Mouse (Mus musculus) stomach, embryonic 16.5 days (tissue): ENCODE measurements at regions not wholly inside any gene's neighbourhood (a gene's known extent, or its start where the extent isn't known, plus 50 kb on each side); places are given as distances from the start of the nearest gene placed in this dataset.
"Not testable (repeated sequence)": the region's sequence is repeated elsewhere in the genome, so short reads cannot be mapped to it uniquely, and the experiment has no call there.

Experiments used
- ATAC-seq: fragments of 200-750 bp; cut with Nextera tagmentation; 2 replicates; pipeline ENCODE4 v1.8.0; 2017; ENCODE audit warnings: moderate number of reproducible peaks, moderate TSS enrichment; ENCODE audit not compliant: insufficient read depth, low FRiP score
- H3K27ac ChIP-seq: fragments of 300-500 bp; sonication (generic); 2 replicates; pipeline ENCODE4 v1.5.1; 2014; ENCODE audit warnings: low read length
- H3K27me3 ChIP-seq: fragments of 300-500 bp; sonication (generic); 2 replicates; pipeline ENCODE4 v1.6.1; 2014; ENCODE audit warnings: low read length, control low read depth, mixed read lengths; ENCODE audit not compliant: control insufficient read depth, insufficient read depth
- H3K36me3 ChIP-seq: fragments of 300-500 bp; sonication (generic); 2 replicates; pipeline ENCODE4 v1.6.1; 2014; ENCODE audit warnings: low read length; ENCODE audit not compliant: control insufficient read depth, insufficient read depth
- H3K4me1 ChIP-seq: fragments of 300-500 bp; sonication (generic); 2 replicates; pipeline ENCODE4 v1.6.1; 2014; ENCODE audit warnings: low read length, control low read depth, mixed read lengths; ENCODE audit not compliant: control insufficient read depth, insufficient read depth
- H3K4me2 ChIP-seq: fragments of 300-500 bp; sonication (generic); 2 replicates; pipeline ENCODE4 v1.6.1; 2014; ENCODE audit warnings: low read depth, low read length, mixed read lengths
- H3K4me3 ChIP-seq: fragments of 300-500 bp; sonication (generic); replicated peaks from 2 replicates; pipeline ENCODE4 v1.5.1; 2014; ENCODE audit warnings: mild to moderate bottlenecking, low read length
- H3K9ac ChIP-seq: fragments of 300-500 bp; sonication (generic); 2 replicates; pipeline ENCODE4 v1.6.1; 2014; ENCODE audit warnings: low read length
- H3K9me3 ChIP-seq: fragments of 300-500 bp; sonication (generic); replicated peaks from 2 replicates; pipeline ENCODE4 v1.6.1; 2016; ENCODE audit warnings: low read length, control low read depth; ENCODE audit not compliant: control insufficient read depth
- WGBS: fragments of 180-500 bp; shearing (Covaris S2); extraction: QIAGEN DNeasy Blood & Tissue Kit; methylation state at CpG from one replicate; pipeline ENCODE4 v1.1.7; 2014; 5-methylcytosine and 5-hydroxymethylcytosine counted together

DNA sequence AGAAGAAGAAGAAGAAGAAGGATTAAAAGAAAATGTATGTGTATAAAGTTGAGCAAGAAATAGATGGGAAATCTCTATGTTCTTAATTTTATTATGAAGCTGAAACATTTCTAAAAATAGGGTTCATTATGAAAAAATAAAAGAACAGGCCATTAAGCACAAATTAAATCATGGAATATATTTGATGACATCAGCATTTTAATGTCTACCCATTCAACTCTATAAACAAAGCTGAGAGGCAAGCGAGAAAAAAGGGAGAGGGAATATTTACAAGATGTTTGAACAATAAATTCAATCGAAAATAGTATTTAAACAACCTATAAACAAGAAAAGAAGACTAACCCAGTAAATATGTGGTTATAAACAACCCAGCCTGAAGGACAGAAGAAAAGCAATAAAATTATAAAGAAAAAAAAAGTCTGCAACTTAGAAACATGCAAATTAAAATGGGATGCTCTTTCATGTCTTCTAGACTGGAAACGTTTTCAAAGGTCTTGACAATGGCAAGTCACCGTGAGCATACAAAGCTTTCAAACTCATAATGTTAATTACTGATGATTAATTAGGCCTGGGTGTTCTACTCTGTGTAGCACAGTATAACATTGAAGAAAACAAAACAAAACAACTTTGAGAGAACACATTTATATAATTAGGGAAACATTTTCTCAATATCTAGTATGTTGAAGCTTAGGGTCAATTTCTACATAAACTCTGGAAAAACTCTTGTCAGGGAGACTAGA lies 108.6 kb downstream of the A730009L09Rik start:
- ATAC-seq = no peak
- no peaks in the 10 kb centered on the region for H3K36me3 ChIP-seq
- H3K9ac ChIP-seq = no peak overlapping the region
- no peaks in the 10 kb centered on the region for H3K9me3 ChIP-seq
- H3K4me2 ChIP-seq = no peak overlapping the region
- H3K4me3 ChIP-seq = no peak overlapping the region
- no peaks in the 10 kb centered on the region for H3K27me3 ChIP-seq
- H3K4me1 ChIP-seq = no peaks in the 10 kb centered on the region
- H3K27ac ChIP-seq = no peak overlapping the region
- 66% methylated on average over 4 of the region's 4 CpGs for WGBS

DNA sequence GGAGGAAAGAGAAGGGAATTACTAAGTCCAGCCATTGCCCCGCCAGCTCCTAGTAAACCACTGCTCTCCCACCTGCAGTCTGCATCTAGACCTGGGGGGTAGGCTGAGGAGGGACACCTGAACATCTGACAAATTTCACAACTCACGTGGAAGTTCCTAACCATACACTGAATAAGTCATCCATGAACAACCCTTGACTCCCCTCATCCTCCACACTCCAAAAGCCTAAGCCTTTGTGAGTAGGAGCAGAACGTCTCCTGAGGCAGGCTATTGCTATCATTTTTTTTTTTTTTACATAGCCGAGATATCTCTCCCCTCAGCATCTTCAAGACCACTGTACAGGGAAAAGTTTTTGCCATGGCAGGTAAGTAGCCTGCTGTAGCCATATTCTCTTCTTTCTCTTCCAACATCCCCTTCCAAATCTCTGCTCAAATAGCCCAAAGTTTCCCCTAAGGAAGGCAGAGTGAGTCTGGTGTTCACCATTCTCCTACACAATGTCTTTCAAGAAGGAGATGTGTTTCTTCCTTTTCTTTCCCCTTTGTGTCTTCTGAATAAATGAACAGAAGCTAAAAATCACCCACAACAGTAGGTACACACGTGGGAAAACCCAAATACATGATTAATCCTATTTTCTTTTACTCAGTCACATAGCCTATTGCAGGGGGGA lies 109.7 kb downstream of the A730009L09Rik start:
- ATAC-seq = no peak
- Histone ChIP-seq H3K36me3 (no peaks in the 10 kb centered on the region), H3K4me3 (no peak overlapping the region), H3K9me3 (no peaks in the 10 kb centered on the region), H3K27ac (no peak overlapping the region), H3K4me1 (no peaks in the 10 kb centered on the region), H3K9ac (no peak overlapping the region), H3K4me2 (no peak overlapping the region), H3K27me3 (no peaks in the 10 kb centered on the region)
- WGBS = 64% methylated on average over 5 of the region's 5 CpGs

DNA sequence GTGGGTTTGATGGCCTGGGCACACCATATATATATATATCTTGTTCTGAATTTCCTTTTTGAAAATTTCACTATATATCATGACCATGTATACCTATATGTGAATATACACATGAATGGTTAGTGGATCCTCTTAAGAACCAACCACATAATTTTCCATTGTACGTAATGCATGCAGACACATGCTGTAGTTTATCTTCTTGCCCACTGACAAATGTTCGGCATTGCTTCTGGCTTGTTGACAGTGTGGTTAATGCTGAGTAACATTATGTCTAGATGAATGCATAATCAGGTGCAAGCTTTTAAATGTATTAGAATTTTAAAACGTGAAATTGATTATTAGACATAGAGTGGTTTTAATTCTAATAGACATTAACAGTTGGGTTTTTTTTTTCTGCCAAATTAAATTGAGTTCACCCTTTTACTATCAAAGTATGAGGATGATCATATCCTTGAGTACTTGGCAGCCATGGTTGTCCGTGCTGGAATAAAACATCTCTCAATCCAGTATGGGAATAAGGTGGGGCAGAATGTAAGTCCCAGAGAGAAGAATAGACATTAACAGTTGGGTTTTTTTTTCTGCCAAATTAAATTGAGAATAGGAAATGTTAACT lies 110.3 kb downstream of the A730009L09Rik start:
- H3K36me3 ChIP-seq = no peaks in the 10 kb centered on the region
- H3K9ac ChIP-seq = no peak overlapping the region
- no peaks in the 10 kb centered on the region for H3K27me3 ChIP-seq
- H3K27ac ChIP-seq = no peak overlapping the region
- H3K4me1 ChIP-seq = no peaks in the 10 kb centered on the region
- H3K9me3 ChIP-seq = no peaks in the 10 kb centered on the region
- no peak overlapping the region for H3K4me3 ChIP-seq
- 84% methylated on average over 4 of the region's 4 CpGs for WGBS
- ATAC-seq = no peak
- H3K4me2 ChIP-seq = no peak overlapping the region

DNA sequence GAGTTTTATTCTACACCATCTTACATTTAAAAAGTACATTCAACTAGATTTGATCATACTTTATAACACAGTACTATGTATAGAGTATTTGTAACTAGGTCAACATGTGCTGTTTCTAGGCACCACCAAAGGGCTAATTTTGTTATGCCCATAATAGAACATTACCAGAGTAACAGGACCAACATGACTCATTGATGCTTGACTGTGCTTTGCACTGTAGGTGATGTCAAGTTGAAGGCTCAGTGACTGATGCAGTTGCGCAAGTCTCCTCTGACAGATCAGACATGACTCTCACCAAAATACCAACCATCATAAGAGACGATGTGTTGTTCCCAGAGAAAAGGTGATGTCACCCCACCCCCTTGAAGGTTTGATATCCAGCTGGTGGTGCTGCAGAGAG lies 108.5 kb downstream of the Mrpl39 start:
- H3K27ac ChIP-seq = no peak overlapping the region
- H3K36me3 ChIP-seq = no peaks in the 10 kb centered on the region
- H3K4me3 ChIP-seq = no peak overlapping the region
- H3K27me3 ChIP-seq = no peaks in the 10 kb centered on the region
- no peak for ATAC-seq
- H3K4me2 ChIP-seq = no peak overlapping the region
- no peak overlapping the region for H3K9ac ChIP-seq
- no peaks in the 10 kb centered on the region for H3K4me1 ChIP-seq
- H3K9me3 ChIP-seq = no peaks in the 10 kb centered on the region
- 86% methylated on average over 2 of the region's 2 CpGs for WGBS

DNA sequence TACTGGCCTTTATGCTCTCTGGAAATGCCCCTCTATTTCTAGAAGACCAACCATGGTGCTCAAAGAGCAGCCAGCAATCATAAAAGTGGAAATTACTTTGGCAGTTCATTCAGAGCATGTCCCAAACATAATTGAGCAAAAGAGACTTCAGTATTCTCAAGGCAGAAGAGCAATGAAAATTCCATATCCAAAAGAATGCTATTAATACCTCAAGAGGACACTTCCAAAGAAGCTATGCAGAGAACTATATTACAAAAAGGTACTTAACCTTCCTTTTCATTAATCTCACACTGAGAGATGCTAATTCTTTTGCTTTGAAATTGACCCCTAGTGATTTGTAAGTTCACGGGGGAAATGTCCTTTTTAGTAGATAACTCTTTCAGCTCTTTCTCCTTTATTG lies 105.7 kb downstream of the Mrpl39 start:
- 54% methylated on average over 1 of the region's 1 CpGs for WGBS
- no peak overlapping the region for H3K4me2 ChIP-seq
- H3K9ac ChIP-seq = no peak overlapping the region
- H3K4me3 ChIP-seq = no peak overlapping the region
- H3K27me3 ChIP-seq = no peaks in the 10 kb centered on the region
- no peak for ATAC-seq
- H3K27ac ChIP-seq = no peak overlapping the region
- no peaks in the 10 kb centered on the region for H3K36me3 ChIP-seq
- H3K9me3 ChIP-seq = no peaks in the 10 kb centered on the region
- H3K4me1 ChIP-seq = no peaks in the 10 kb centered on the region

DNA sequence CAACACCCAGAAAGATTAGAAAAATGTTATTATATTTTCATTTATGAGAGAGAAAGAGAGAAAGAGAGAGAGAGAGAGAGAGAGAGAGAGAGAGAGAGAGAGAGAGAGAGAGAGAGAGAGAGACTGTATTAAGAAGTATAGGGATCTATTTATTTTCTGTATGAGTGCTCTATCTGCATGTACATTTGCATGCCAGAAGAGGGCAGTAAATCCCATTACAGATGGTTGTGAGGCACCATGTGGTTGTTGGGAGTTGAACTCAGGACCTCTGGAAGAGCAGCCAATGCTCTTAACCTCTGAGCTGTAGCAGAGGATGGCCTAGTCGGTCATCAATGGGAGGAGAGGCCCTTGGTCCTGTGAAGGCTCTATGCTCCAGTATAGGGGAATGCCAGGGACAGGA lies 91.1 kb downstream of the Mrpl39 start:
- H3K4me1 ChIP-seq, H3K36me3 ChIP-seq, H3K4me2 ChIP-seq, H3K9ac ChIP-seq, ATAC-seq, H3K9me3 ChIP-seq, H3K4me3 ChIP-seq, H3K27me3 ChIP-seq, H3K27ac ChIP-seq: not testable (repeated sequence)
- WGBS = 77% methylated on average over 1 of the region's 1 CpGs

DNA sequence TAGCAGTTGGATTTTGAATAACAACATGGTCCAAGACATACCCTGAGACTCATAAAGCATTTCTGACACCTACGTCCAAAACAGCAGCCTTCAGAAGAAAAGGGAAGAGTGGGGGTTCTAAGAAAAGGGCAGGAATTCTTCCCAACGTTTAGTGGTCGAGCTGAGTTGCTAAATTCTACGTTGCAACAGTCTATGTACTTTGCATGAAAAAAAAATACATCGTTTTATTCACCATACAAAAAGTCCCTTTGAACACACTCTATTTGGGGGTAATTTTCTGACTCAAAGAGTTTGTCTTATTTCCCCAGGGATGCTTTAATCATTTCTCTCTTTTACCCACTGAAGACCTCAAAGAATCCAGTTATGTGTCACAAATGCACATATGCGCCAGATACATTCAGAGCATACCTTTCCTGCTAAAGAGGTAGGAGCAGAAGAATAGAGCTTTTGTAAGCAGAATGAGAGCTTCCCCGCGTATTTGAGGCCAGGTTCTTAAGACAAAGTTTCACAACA lies 89.3 kb downstream of the Mrpl39 start:
- H3K9ac ChIP-seq = no peak overlapping the region
- H3K4me1 ChIP-seq = no peaks in the 10 kb centered on the region
- H3K36me3 ChIP-seq = no peaks in the 10 kb centered on the region
- ATAC-seq = no peak
- H3K27me3 ChIP-seq = no peaks in the 10 kb centered on the region
- WGBS = 74% methylated on average over 8 of the region's 8 CpGs
- no peaks in the 10 kb centered on the region for H3K9me3 ChIP-seq
- H3K4me3 ChIP-seq = no peak overlapping the region
- H3K4me2 ChIP-seq = no peak overlapping the region
- no peak overlapping the region for H3K27ac ChIP-seq

DNA sequence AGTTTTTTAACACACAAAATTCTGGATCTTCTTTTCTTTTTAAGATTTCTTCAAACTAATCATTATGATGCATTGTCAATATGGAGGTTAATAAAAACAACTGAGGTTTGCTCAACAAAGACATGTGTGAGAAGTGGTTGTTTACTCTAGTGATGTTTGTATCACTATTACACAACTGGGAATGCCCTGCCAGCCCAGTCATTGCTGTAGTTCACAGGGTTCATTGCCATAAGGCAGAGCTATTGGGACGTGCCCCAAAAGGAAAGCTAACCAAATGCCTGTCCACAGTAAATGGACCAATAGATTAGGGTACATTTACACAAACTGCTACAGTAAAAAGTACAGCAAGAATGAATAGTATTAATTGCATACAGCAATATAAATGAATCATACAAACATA lies 84.9 kb downstream of the Mrpl39 start:
- Histone ChIP-seq H3K4me1 (no peaks in the 10 kb centered on the region), H3K4me3 (no peak overlapping the region), H3K27me3 (no peaks in the 10 kb centered on the region), H3K9ac (no peak overlapping the region), H3K36me3 (no peaks in the 10 kb centered on the region), H3K4me2 (no peak overlapping the region), H3K9me3 (no peaks in the 10 kb centered on the region), H3K27ac (no peak overlapping the region)
- no peak for ATAC-seq
- WGBS = 55% methylated on average over 1 of the region's 1 CpGs

DNA sequence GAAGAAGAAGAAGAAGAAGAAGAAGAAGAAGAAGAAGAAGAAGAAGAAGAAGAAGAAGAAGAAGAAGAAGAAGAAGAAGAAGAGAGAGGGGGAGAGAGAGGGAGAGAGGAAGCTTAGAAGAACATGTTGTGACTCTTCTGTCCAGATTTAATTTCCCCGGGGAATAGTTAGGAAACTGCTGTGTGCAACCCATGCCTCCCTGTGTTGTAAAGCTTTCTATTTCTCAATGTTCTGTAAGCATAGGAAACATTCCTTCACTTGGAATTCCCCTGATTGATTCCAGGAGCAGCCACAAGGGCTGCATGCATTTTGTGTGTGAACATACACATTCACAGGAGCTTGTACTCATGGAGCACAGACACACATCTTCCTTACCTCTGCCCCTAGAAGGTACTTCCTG lies 81.7 kb downstream of the Mrpl39 start:
- Histone ChIP-seq H3K4me2 (no peak overlapping the region), H3K27me3 (no peaks in the 10 kb centered on the region), H3K9me3 (no peaks in the 10 kb centered on the region), H3K36me3 (no peaks in the 10 kb centered on the region), H3K9ac (no peak overlapping the region), H3K4me3 (no peak overlapping the region), H3K27ac (no peak overlapping the region), H3K4me1 (no peaks in the 10 kb centered on the region)
- ATAC-seq = no peak
- 97% methylated on average over 1 of the region's 1 CpGs for WGBS
